20 mouse cellular contexts compared by ENCODE assay signal in genomic region chr15:62164766-62165410, GRCm38 (mm10).
DNase-seq lines count a peak whose midpoint lies in the region; ATAC-seq and TF ChIP-seq lines count a peak whose summit lies in the region.
"Had no signal": no experiment of that assay in that cellular context is flagged by ENCODE, and none has a peak within 500 bp of the region (broad histone marks: within the 10 kb centered on the region; RNA-seq: fewer than 3 reads in every experiment).

No protein-coding gene starts in this region.

- H3K9me3 ChIP-seq in kidney, embryonic 14.5 days (ENCODE audit: control insufficient read depth, low read length) = no peaks in the 10 kb centered on the region
- H3K9me3 ChIP-seq: forebrain, embryonic 15.5 days; heart, embryonic 13.5 days; hindbrain, embryonic 10.5 days; intestine, embryonic 15.5 days; neural tube, embryonic 13.5 days had no signal

- WGBS in kidney, embryonic 14.5 days = 97% methylated on average over 9 of the region's 9 CpGs

- no peak overlapping the region for H3K27ac ChIP-seq in kidney, embryonic 14.5 days (ENCODE audit: low read depth, low read length)
- no peak overlapping the region for H3K27ac ChIP-seq in layer of hippocampus, adult 2 months
- H3K27ac ChIP-seq: forebrain, embryonic 15.5 days; heart, embryonic 13.5 days; hindbrain, embryonic 10.5 days; intestine, embryonic 15.5 days; macrophage; neural tube, embryonic 13.5 days had no signal

- H3K27me3 ChIP-seq in kidney, embryonic 14.5 days (ENCODE audit: control insufficient read depth, insufficient read depth, low read length) = no peaks in the 10 kb centered on the region
- H3K27me3 ChIP-seq: forebrain, embryonic 15.5 days; heart, embryonic 13.5 days; intestine, embryonic 15.5 days; neural tube, embryonic 13.5 days; Patski had no signal

- TF ChIP-seq CTCF in layer of hippocampus, adult 2 months (conservative IDR thresholded peaks at IDR 0.05) = no peak

- DNase-seq in kidney, postnatal 25 days = peak; percentile 21 to 54
- DNase-seq in thymus, postnatal 25 days = peak; percentile 62
- DNase-seq in layer of hippocampus, adult 2 months (ENCODE audit: low spot score in 2 of 2) = no peak
- no peak for DNase-seq in c-Kit-positive CD71-positive TER-119-positive erythroid progenitor cells, embryonic 14.5 days (ENCODE audit: low spot score)
- DNase-seq: cerebellum, adult 8-10 months; gastrocnemius, postnatal 10 days; left cerebral cortex, postnatal 4 days; lung, adult 18-20 months; midbrain, embryonic 14.5 days; retina, postnatal 1 day had no signal

- no peak overlapping the region for H3K4me3 ChIP-seq in kidney, embryonic 14.5 days (ENCODE audit: low read length)
- no peak overlapping the region for H3K4me3 ChIP-seq in layer of hippocampus, adult 2 months
- H3K4me3 ChIP-seq: forebrain, embryonic 15.5 days; heart, embryonic 13.5 days; hindbrain, embryonic 10.5 days; intestine, embryonic 15.5 days; neural tube, embryonic 13.5 days had no signal

- no peaks in the 10 kb centered on the region for H3K4me1 ChIP-seq in kidney, embryonic 14.5 days (ENCODE audit: control insufficient read depth, insufficient read depth, low read length)
- H3K4me1 ChIP-seq: forebrain, embryonic 15.5 days; hindbrain, embryonic 10.5 days; intestine, embryonic 15.5 days; neural tube, embryonic 13.5 days had no signal

- H3K4me2 ChIP-seq in kidney, embryonic 14.5 days (replicated peaks; ENCODE audit: low read depth, low read length) = no peak overlapping the region
- H3K4me2 ChIP-seq: forebrain, embryonic 15.5 days; heart, embryonic 13.5 days; intestine, embryonic 15.5 days; neural tube, embryonic 13.5 days had no signal

- H3K36me3 ChIP-seq in kidney, embryonic 14.5 days (ENCODE audit: control insufficient read depth, insufficient read depth, low read length) = no peaks in the 10 kb centered on the region
- H3K36me3 ChIP-seq: forebrain, embryonic 15.5 days; heart, embryonic 13.5 days; hindbrain, embryonic 10.5 days; intestine, embryonic 15.5 days; neural tube, embryonic 13.5 days had no signal

- no peak for ATAC-seq in kidney, embryonic 14.5 days (ENCODE audit: low FRiP score, low TSS enrichment)
- peak; percentile 48 for ATAC-seq in CD4-positive, CD25-positive, alpha-beta regulatory T cell, adult 4 months
- 0 out of 2 replicates have a peak, but pooled peaks have one; percentile 25 for ATAC-seq in megakaryocyte, adult 5-6 weeks (ENCODE audit: poor library complexity, severe bottlenecking)
- ATAC-seq: forebrain, embryonic 15.5 days; intestine, embryonic 15.5 days; Patski had no signal

- no peak overlapping the region for H3K9ac ChIP-seq in kidney, embryonic 14.5 days (ENCODE audit: low read depth, low read length)
- H3K9ac ChIP-seq: forebrain, embryonic 15.5 days; heart, embryonic 13.5 days; intestine, embryonic 15.5 days; neural tube, embryonic 13.5 days had no signal

Comparison
In these comparisons a context has a peak if more than half of its experiments do, and no peak if none do; other contexts are left out.
1. DNase-seq: peak in kidney, postnatal 25 days (2 of 2) and thymus, postnatal 25 days (single experiment); none in layer of hippocampus, adult 2 months (0 of 2) and c-Kit-positive CD71-positive TER-119-positive erythroid progenitor cells, embryonic 14.5 days (single experiment).